Mouse (Mus musculus): Measurements from ENCODE around the gene Prickle1.

- TF ChIP-seq POLR2A (IDR thresholded peaks at IDR 0.05; ENCODE audit: borderline replicate concordance, control insufficient read depth, low read depth, low read length), result no peak
- no peak for TF ChIP-seq CTCF (IDR thresholded peaks at IDR 0.05; ENCODE audit: control insufficient read depth, insufficient read depth, low read length)
Measured at GRCm38 (mm10) chr15:93486066-93486465, 109.6 kb downstream of the Prickle1 start.
